Comparison of ENCODE assay signal across 8 mouse cellular contexts in the genomic region with DNA sequence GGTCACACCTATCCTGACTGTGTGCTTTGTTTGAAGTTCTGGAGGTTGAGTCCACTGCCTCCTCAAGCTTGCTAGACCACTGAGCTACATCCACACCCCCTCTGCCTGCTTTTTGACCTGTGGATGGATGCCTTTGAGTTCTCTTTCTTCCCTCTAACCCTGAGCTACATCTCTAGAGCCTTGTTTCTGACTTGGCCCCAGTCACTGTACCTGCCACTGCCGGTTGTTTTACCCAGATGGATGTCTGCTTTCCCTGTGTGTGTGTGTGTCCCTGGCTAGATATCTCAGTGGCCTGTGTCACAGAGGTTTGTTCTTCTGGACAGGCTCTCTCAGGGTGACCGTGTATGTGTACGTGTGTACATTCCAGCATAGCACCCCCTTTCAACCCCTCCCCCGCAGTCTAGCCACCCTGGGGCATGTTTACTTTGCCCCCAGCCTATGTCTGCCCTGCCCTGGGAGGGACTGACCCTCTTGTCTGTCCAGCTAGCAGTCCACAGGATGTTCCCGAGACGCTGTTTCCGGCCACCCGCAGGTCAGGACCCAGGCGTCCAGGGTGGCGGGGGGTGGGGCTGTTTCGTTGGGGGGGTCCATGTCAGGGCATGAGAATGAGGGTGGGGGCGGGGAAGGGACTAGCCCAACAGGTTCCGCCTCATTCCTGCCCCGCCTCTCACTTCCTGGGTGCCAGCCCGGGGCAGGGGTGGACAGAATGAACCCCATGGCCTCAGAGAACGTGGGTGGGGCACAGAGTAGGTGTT. TPM values are rescaled to one million over a fixed set of nuclear protein-coding genes. Genes with fewer than 3 reads are reported as not detected.
DNase-seq lines count a peak whose midpoint lies in the region; ATAC-seq and TF ChIP-seq lines count a peak whose summit lies in the region.

No protein-coding gene starts in this region.

- DNase-seq in thymus, postnatal 14 days, result peak; percentile 34
- no peak for DNase-seq in thymus, adult 18-20 months
- DNase-seq in kidney, adult 18-20 months, result peak; percentile 73
- peak; percentile 72 for DNase-seq in lung, adult 2 months
- no peak for DNase-seq in left cerebral cortex, postnatal 36 days (ENCODE audit: low spot score in 2 of 2)

- TF ChIP-seq POLR2A in lung, adult 2 months (IDR thresholded peaks at IDR 0.05; ENCODE audit: borderline replicate concordance, extremely low read depth, low read depth, low read length), result no peak; the same call in 1 of the 2 replicates
- TF ChIP-seq POLR2A in small intestine, adult 2 months (IDR thresholded peaks at IDR 0.05; ENCODE audit: low read depth, low read length), result no peak

- H3K4me1 ChIP-seq in forebrain, embryonic 13.5 days, result peaks cover 44% of the 10 kb centered on the region
- H3K4me1 ChIP-seq in lung, adult 2 months (ENCODE audit: control insufficient read depth, insufficient read depth, low read length), result peaks cover 53% of the 10 kb centered on the region
- H3K4me1 ChIP-seq in small intestine, adult 2 months (ENCODE audit: control insufficient read depth, insufficient read depth, insufficient read length, low read length), result peaks cover 55% of the 10 kb centered on the region

- H3K4me3 ChIP-seq in forebrain, embryonic 13.5 days, result peak overlapping the region; percentile 50; the same call in 1 of the 2 replicates
- no peak overlapping the region for H3K4me3 ChIP-seq in lung, adult 2 months (replicated peaks; ENCODE audit: extremely low read depth, low read depth, low read length)
- peak overlapping the region; percentile 64 for H3K4me3 ChIP-seq in small intestine, adult 2 months (ENCODE audit: low read depth, low read length)

- H3K9me3 ChIP-seq in forebrain, embryonic 13.5 days (replicated peaks), result no peaks in the 10 kb centered on the region

- 23% methylated on average over 16 of the region's 16 CpGs for WGBS in forebrain, embryonic 13.5 days
- 5% methylated on average over 16 of the region's 16 CpGs for WGBS in lung, adult 2 months
- WGBS in small intestine, adult 2 months, result 2% methylated on average over 16 of the region's 16 CpGs

- 0 out of 2 replicates have a peak overlapping the region, but pooled peaks have one; percentile 70 for H3K9ac ChIP-seq in forebrain, embryonic 13.5 days

- H3K27ac ChIP-seq in forebrain, embryonic 13.5 days, result no peak overlapping the region
- H3K27ac ChIP-seq in small intestine, adult 2 months (ENCODE audit: insufficient read depth, low read depth, low read length), result peak overlapping the region; percentile 80

- intact Hi-C loops in left cerebral cortex, postnatal 36 days (cut with DNase I), result no loop called here

- no peaks in the 10 kb centered on the region for H3K36me3 ChIP-seq in forebrain, embryonic 13.5 days (ENCODE audit: poor library complexity, severe bottlenecking)
- no peaks in the 10 kb centered on the region for H3K36me3 ChIP-seq in small intestine, adult 2 months (ENCODE audit: control insufficient read depth, insufficient read depth, low read length)

- TF ChIP-seq CTCF in lung, adult 2 months (IDR thresholded peaks at IDR 0.05; ENCODE audit: insufficient read depth, low read length), result no peak
- TF ChIP-seq CTCF in small intestine, adult 2 months (IDR thresholded peaks at IDR 0.05; ENCODE audit: extremely low read depth, insufficient read length, insufficient replicate concordance, low read depth, low read length), result no peak

- no peak for ATAC-seq in forebrain, embryonic 13.5 days
- no peak for ATAC-seq in erythroid progenitor cell, adult 5-6 weeks (replicated peaks; ENCODE audit: low FRiP score, poor library complexity, severe bottlenecking)

- H3K4me2 ChIP-seq in forebrain, embryonic 13.5 days, result peak overlapping the region; percentile 98

- peaks cover 64% of the 10 kb centered on the region for H3K27me3 ChIP-seq in forebrain, embryonic 13.5 days
- no peaks in the 10 kb centered on the region for H3K27me3 ChIP-seq in small intestine, adult 2 months (ENCODE audit: control insufficient read depth, insufficient read depth, low read length)

RNA-seq across cellular contexts. Expression of a gene that starts 5.9 kb away (rescaled TPM):
- polyA plus RNA-seq in forebrain, embryonic 13.5 days (2015; fragmentation: Nextera tagmentation; extraction: Ambion mirVana), result 16.8 and 21.5 TPM in 2 replicates
- 9.5 and 10.5 TPM in 2 replicates for polyA plus RNA-seq in lung, adult 2 months (2012; rRNA removed)
- 26.3 and 56.9 TPM in 2 replicates for polyA plus RNA-seq in small intestine, adult 2 months (2012; rRNA removed)
- 0.42 and 0.72 TPM in 2 replicates for total RNA-seq in erythroid progenitor cell, adult 5-6 weeks (2015; ENCODE audit: low replicate concordance)
- 2.6 and 4.6 TPM in 2 replicates for total RNA-seq in erythroid progenitor cell, adult 5-6 weeks (2017; ENCODE audit: low replicate concordance)
- total RNA-seq in left cerebral cortex, postnatal 36 days (2021), result 10 to 100 TPM in 1 of 2 experiments, 1 to 10 TPM in 1; 8.2 to 10.0 TPM

RNA-seq across cellular contexts. Expression of a gene that starts 6.0 kb away (rescaled TPM):
- polyA plus RNA-seq in forebrain, embryonic 13.5 days (2015; fragmentation: Nextera tagmentation; extraction: Ambion mirVana), result 3.4 and 4.2 TPM in 2 replicates
- polyA plus RNA-seq in lung, adult 2 months (2012; rRNA removed), result 80.8 and 125 TPM in 2 replicates
- 122 and 329 TPM in 2 replicates for polyA plus RNA-seq in small intestine, adult 2 months (2012; rRNA removed)
- 8.0 and 12.3 TPM in 2 replicates for total RNA-seq in erythroid progenitor cell, adult 5-6 weeks (2015; ENCODE audit: low replicate concordance)
- 10.4 and 15.1 TPM in 2 replicates for total RNA-seq in erythroid progenitor cell, adult 5-6 weeks (2017; ENCODE audit: low replicate concordance)
- 100 to 1,000 TPM in 1 of 2 experiments, 10 to 100 TPM in 1; 43.2 to 133 TPM for total RNA-seq in left cerebral cortex, postnatal 36 days (2021)

RNA-seq across cellular contexts. Expression of a gene that starts 14.9 kb away (rescaled TPM):
- polyA plus RNA-seq in forebrain, embryonic 13.5 days (2015; fragmentation: Nextera tagmentation; extraction: Ambion mirVana), result 119 and 124 TPM in 2 replicates
- polyA plus RNA-seq in lung, adult 2 months (2012; rRNA removed), result 27.4 and 30.4 TPM in 2 replicates
- polyA plus RNA-seq in small intestine, adult 2 months (2012; rRNA removed), result 14.5 and 29.1 TPM in 2 replicates
- total RNA-seq in erythroid progenitor cell, adult 5-6 weeks (2015; ENCODE audit: low replicate concordance), result 82.6 and 141 TPM in 2 replicates
- total RNA-seq in erythroid progenitor cell, adult 5-6 weeks (2017; ENCODE audit: low replicate concordance), result 63.3 and 93.8 TPM in 2 replicates
- total RNA-seq in left cerebral cortex, postnatal 36 days (2021), result 10 to 100 TPM; 41.2 to 55.4 TPM

RNA-seq across cellular contexts. Expression of a gene that starts 15.1 kb away (rescaled TPM):
- polyA plus RNA-seq in forebrain, embryonic 13.5 days (2015; fragmentation: Nextera tagmentation; extraction: Ambion mirVana), result 1,640 and 1,662 TPM in 2 replicates
- 93.2 and 117 TPM in 2 replicates for polyA plus RNA-seq in lung, adult 2 months (2012; rRNA removed)
- 70.6 and 141 TPM in 2 replicates for polyA plus RNA-seq in small intestine, adult 2 months (2012; rRNA removed)
- 2,168 and 2,598 TPM in 2 replicates for total RNA-seq in erythroid progenitor cell, adult 5-6 weeks (2015; ENCODE audit: low replicate concordance)
- 2,812 and 2,913 TPM in 2 replicates for total RNA-seq in erythroid progenitor cell, adult 5-6 weeks (2017; ENCODE audit: low replicate concordance)
- 100 to 1,000 TPM; 324 to 340 TPM for total RNA-seq in left cerebral cortex, postnatal 36 days (2021)

RNA-seq across cellular contexts. Expression of a gene that starts 15.2 kb away (rescaled TPM):
- not detected in 2 replicates for polyA plus RNA-seq in forebrain, embryonic 13.5 days (2015; fragmentation: Nextera tagmentation; extraction: Ambion mirVana)
- polyA plus RNA-seq in lung, adult 2 months (2012; rRNA removed), result not detected in 2 replicates
- 3.2 TPM in 1 of 2 replicates, not detected in the other for polyA plus RNA-seq in small intestine, adult 2 months (2012; rRNA removed)
- not detected in 2 replicates for total RNA-seq in erythroid progenitor cell, adult 5-6 weeks (2015; ENCODE audit: low replicate concordance)
- not detected in 2 replicates for total RNA-seq in erythroid progenitor cell, adult 5-6 weeks (2017; ENCODE audit: low replicate concordance)
- 1 to 10 TPM in 1 of 2 experiments, not detected in 1; 1.6 TPM for total RNA-seq in left cerebral cortex, postnatal 36 days (2021)

Comparison
In these comparisons a context has a peak if more than half of its experiments do, and no peak if none do; other contexts are left out.
1. DNase-seq: peak in thymus, postnatal 14 days (single experiment), kidney, adult 18-20 months (single experiment) and lung, adult 2 months (single experiment); none in thymus, adult 18-20 months (0 of 2) and left cerebral cortex, postnatal 36 days (0 of 2).
2. RNA of a gene that starts 6.0 kb away (polyA plus RNA-seq): 122 to 329 TPM in small intestine, adult 2 months and 80.8 to 125 TPM in lung, adult 2 months; 3.4 to 4.2 TPM in forebrain, embryonic 13.5 days; every median in the first group is over 10 times any median in the second.